Mouse (Mus musculus): Measurements from ENCODE around the gene Vps37c.
A peak's percentile ranks its signal among the peaks of the same experiment; 100 is the strongest.

Vps37c gene

DNA sequence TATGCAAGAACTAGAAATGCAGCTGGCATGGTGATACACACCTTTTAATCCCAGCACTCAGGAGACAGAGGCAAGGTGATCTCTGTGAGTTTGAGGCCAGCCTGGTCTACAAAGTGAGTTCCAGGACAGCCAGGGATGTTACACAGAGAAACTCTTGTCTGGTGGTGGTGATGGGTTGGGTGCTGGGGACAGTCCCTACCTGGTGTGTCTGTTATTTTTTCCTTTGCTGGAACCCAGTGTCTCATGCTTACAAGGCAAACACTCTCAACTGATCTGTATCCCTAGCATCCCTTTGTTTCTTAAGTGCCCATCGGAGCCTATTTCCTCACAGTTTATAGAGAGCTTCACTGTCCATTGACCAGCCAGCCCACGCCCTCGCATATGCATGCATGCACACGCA lies 51.4 kb downstream of the Vps37c start:
- DNase-seq (ENCODE audit: low read depth in 1 of 2, low spot score in 2 of 2), result no peak

DNA sequence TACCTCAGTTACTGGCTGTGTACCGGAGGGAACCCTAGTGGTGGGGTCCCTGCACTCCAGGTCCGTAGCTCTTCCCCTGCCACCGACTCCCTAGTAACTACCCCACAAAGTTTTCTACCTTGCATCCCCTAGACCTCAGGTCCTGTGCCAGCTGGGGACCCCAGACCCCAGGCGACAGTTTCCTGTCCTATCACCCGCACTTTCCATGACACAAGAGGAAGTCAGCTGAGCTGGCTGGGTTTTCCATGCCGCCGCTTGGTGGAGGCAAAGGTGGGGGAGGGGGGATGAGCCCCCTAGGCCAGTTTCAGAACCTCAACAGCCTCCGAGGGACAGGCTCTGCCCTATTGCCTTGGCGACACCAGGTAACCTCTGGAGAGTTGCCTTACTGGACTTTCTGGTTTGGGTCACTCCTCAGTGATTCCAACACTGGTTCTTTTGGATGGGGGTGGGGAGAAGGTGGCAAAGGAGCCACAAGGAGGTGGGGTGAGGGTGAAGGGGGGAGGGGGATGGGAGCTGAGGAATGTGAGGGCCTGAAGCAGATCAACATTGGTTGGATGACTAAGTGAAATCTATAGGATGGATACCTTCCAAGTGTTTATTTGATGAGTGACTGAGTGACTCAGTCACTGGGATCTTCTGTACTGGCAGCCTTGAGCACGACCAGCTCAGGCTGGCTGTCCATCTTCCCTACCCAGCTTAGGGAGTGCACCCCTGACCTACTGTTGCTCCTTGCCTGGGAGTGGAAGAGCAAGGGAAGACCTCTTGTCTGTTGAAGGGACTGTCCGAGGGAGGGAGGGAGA lies 52.3 kb downstream of the Vps37c start:
- DNase-seq (ENCODE audit: low read depth in 1 of 2, low spot score in 2 of 2), result no peak

DNA sequence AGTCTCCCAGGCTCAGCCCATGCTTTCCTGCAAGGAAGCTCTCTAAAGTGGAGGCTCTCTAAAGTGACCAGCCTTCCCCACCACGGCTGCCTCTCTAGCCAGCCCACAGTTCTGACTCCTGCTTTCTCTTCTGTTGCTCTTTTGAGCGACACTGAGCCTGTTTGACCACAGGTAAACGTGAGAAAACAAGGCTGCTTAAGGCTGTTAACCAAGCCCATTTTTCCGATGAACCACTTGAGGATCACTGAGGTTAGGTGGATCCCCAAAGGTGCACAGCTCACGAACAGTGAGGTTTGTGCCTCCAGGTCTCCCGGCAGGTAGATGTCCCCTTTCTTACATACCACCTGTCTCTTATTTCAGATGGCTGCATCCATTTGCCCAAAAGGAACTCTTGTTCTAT lies 53.6 kb downstream of the Vps37c start:
- DNase-seq (ENCODE audit: low read depth in 1 of 2, low spot score in 2 of 2), result no peak

DNA sequence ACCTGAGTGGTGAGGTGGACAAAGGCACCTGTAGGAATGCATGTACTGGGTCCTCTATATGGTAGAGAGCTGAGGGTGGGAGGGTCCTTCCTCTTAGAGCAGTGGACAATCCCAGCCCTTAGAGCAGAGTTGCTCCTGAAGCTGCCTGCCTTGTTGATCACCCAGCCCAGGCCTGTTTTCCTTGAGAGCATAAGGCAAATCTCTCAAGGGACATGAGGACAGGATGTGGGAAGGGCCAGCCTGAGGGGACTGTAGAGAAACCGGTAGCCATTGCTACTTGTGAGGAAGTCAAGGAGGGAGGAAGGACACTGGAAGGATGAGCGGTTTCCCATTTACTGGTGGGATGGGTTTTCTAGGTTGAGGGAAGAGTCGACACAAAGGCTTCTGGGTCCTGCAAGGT lies 54.0 kb downstream of the Vps37c start:
- DNase-seq (ENCODE audit: low read depth in 1 of 2, low spot score in 2 of 2), result no peak

DNA sequence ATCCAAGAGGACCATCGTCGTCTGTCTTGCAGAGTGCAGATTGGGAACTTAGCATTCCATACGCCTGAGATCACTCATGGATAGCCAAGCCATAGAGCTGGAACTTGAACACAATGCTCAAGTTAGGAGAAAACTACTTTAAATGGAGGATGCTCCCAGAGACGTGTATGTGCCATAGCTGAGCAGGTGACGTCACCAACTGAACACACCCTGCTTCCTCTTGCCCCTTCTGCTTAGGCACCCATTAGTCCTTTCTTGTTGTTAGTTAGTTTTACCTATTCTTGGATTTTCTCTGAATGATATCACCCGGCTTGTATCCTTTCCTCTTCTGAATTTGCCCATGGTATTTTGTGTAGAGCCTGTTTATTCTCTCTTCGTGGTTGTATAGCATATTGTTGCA lies 58.6 kb downstream of the Vps37c start:
- no peak for DNase-seq (ENCODE audit: low read depth in 1 of 2, low spot score in 2 of 2)

DNA sequence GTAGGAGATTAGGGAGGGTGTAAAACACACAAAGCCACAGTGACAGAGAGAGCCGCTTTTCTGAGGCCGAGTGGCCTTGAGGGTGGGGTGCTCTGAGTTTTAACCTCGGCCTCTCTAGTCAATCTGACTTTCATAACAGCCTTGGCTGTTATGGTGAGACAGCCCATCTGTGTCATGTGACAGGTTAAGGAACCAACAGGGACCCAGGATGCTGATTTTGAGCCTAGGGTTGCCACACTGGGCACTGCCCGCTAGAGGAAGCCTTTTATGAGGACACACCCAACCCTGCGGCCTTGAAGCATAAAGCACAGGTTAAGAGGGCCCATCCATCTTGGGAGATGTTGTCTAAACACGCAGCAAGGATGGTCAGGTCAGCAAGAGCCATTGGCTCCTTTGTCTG lies 59.2 kb downstream of the Vps37c start:
- DNase-seq (ENCODE audit: low read depth in 1 of 2, low spot score in 2 of 2), result peak; percentile 40 to 54

DNA sequence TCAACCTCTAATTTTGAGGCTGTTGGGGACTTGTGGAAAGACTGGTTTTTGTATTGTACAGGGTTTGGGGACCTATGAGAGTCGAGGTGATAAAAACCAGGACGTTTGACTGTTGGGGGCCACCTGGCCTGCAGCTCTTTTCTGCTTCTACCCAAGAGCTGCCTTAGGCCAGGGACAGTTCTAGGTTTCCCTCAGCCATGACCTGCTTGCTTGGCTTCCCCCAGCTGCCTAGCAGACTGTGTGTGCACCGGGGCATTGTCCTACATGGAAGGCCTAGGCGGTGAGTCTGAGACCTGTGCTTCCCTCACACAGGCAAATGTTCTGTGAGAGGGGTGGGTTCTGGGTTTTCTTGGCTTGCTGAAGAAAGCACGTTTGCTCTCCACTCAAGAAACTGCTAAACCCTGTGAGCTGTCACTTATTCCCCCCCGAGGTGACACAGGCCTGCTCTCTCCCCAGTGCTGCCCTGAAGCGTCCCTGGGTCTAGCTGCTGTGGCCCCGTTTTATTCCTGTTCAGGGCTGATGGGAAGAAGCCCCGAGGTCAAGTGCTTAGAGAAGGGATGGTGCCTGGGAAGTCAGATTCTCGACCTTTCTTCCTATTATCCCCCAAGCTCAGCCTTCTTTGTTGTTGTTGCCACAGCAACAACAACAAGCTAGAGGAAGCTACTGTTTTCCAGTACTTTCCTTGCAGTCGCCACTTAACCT lies 60.0 kb downstream of the Vps37c start:
- no peak for DNase-seq (ENCODE audit: low read depth in 1 of 2, low spot score in 2 of 2)

DNA sequence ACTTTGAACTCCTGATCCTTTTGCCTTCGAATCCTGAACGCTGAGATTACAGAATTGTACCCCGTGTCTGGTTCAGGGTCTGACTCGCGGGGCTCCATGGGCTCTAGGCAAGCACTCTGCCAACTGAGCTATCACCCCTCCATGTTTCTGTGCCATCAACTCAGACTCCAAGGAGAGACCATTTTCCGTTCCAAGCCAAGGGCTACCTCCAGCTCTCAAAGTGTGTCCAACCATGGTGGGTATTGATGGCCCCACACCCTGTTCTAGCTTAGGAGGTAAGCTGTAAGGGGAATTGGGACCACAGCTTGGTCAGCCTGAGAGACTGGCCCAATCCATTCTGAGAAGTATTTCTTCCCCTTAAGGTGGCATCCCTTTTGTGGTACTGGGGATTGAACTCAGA lies 60.8 kb downstream of the Vps37c start:
- no peak for DNase-seq (ENCODE audit: low read depth in 1 of 2, low spot score in 2 of 2)

DNA sequence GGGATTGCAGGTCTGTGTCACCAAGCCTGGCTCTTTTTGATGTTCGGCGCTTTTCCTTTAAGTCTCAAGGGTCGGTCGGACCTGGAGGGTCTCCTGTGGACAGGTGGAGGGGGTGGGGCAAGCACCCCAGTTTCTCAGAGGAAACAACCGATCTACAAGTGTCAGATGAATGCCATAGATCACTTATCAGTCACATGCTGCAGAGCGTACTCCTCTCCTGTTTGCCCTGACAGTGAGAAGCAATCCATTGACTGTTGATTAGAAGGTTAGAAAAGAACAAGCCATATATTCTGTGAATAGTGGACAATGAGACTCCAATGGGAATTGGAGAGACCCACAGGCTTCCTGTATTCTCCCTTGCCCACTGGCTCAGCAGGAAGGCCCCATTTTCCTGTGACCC lies 61.6 kb downstream of the Vps37c start:
- DNase-seq (ENCODE audit: low read depth in 1 of 2, low spot score in 2 of 2), result no peak

DNA sequence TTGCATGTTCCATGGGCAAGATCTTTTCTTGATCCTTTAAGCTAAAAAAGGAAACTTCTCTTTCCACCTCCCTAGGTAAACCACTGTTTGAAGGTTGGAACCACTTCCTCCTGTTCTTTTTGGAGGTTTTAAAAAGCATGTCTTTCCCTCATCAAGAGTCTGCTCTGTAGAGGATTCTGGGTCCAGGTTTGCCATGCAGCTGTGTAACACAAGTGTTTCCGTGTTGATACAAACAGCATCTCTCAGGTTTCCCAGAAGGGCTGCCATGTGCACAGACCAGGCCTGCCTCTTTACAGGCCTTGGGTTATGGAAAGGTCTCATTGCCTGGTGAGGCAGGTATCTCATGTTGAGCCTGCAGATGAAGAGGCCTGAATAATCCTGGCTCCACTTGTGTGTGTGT lies 63.1 kb downstream of the Vps37c start:
- DNase-seq (ENCODE audit: low read depth in 1 of 2, low spot score in 2 of 2), result no peak

DNA sequence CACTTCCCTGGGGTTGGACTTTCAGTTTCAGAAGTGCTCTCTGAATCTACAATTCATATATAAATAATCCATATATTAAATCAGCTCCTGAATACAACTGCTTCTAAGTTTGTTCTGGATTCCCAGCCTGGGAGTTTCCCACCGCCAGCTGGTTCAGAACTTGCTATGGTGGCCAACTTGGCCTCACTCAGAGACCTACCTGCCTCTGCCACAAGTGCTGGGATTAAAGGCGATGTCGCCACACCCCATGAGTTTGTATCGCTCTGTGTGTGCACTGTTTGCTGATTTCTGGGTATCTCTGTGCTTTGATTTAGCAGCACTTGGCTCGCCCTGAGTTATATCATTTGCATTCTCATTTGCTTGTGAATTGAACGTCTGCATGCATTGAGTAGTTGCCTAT lies 63.6 kb downstream of the Vps37c start:
- DNase-seq (ENCODE audit: low read depth in 1 of 2, low spot score in 2 of 2), result no peak

DNA sequence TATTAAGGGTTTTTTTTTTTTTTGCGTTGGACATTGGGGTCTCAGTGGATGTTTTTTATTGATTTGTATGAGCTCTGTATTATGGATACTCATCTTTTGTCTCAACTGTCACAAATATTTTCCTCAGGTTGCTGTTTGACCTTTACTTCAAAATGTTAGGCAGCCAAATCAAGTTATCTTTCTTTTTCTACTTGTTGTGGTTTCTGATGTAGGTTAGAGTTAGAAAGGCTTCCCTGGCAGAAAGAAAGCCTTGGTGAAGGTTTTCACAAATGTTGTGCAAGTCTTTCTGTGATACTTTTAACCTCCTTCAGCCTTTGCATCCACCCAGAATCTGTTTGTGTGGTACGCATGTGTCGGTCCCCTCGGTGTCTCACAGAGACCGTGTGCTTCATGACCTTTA lies 64.1 kb downstream of the Vps37c start:
- DNase-seq (ENCODE audit: low read depth in 1 of 2, low spot score in 2 of 2), result no peak

DNA sequence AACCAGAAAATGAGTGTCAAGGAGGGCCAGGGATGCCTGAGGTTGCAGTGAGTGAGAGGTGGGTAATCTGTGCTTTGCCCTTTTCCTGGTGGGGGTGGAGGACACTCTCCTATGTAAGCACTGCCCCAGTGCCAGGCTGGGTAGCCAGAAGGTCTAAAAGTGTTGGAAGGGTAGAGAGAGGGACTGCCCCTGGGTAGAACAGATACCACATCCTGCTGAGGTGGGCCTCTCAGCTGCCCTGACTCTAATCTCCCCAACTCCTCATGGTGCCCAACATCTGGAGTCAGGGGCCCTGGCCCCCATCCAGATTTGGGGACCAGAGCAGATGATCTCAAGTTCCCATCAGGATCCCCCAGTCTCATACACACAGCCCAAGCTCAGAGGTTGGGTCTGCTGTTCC lies 68.6 kb downstream of the Vps37c start:
- no peak for DNase-seq (ENCODE audit: low read depth in 1 of 2, low spot score in 2 of 2)

DNA sequence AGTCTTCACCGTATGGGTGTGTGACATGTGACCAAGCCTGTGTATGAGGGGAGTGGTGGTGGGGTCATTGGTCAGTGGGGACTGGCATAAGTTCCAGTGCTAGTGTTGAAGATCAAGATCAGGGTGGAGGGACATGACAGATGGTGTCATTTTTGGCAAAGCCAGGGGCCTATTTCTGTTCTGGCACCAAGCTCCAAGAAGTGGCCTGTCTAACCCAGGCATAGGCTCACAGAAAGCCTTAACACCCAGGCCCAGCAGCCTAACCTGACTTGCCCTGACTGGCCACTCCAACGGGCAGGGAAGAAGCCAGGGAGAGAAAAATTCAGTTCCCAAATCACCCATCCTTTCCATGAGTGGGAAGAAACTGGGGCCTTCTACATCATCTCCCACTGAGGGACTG lies 69.0 kb downstream of the Vps37c start:
- no peak for DNase-seq (ENCODE audit: low read depth in 1 of 2, low spot score in 2 of 2)

DNA sequence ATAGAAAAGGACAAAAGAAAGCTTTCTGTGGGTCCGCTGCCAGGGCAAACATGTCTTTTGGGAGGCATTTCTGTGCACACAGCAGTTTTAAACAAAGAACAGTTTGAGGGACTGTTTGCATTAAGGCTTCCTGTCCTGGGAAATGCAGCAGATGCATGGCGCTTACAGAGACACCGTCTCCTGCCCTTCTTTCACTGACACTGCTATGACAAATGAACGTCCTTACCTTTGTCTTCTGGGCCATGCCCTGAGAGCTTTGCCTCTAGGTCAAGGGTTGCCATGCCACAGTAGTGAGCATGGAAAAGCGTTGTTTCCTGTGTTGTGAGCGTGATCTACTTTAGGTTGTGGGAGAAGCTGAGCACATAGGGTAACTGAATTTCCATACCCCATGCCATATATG lies 70.2 kb downstream of the Vps37c start:
- DNase-seq (ENCODE audit: low read depth in 1 of 2, low spot score in 2 of 2), result no peak

DNA sequence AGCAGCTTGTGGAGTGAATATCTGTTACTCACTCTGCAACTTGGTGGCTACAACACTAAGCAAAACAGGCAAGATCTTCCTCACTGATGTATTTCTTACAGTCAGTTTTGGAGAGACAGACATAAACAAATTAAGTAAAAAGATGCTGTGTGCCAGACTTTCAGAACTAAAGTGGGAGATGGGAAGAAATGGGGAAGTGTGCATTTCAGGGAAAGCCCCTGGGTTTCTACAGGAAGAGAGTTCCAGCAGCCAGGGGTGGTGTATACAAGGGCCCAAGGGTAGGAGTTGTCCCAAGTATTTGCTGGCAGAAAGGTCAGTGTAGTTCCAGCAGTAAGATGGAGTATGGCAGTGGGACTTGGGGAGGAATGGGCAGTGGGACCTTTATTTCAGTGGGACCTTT lies 71.0 kb downstream of the Vps37c start:
- no peak for DNase-seq (ENCODE audit: low read depth in 1 of 2, low spot score in 2 of 2)

DNA sequence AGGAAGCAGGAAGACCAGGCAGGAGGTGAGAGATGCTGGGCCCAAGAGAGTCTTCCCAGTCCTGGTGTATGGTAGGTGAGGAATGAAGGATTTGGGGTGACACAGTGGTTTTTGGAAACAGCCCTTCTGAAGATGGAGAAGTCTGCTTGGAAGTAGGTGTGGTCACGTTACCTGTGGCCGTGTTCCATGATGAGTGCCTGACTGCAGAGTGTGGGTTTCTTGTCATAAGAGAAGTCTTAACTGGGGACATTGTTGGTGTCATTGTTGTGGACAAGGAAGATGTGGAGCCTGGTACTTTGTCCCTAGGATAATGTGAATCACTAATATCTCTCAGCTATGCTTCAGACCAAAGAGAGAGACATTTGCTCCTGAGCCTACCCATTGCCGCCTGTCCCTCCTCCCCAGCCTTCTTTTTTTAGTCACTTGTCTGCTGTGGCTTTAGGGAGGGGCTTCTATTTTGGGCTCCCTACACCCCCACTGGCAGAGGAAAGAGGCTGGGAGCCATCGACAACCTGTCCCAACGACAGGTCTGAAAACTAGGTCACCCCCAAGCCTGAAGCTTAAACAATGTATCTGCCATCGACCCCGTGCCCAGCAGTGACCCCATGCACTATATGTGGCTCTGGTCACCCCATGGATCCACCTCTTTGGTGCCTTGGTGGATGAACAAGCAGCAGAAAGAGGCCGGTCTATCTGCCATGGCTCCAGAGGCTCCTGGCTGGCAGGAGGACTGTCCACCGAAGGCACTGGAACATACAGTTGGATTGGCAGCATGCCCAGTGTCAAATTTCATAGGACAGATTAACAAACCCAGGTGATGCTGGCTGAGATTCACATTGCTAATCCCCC lies 71.7 kb downstream of the Vps37c start:
- DNase-seq (ENCODE audit: low read depth in 1 of 2, low spot score in 2 of 2), result no peak

DNA sequence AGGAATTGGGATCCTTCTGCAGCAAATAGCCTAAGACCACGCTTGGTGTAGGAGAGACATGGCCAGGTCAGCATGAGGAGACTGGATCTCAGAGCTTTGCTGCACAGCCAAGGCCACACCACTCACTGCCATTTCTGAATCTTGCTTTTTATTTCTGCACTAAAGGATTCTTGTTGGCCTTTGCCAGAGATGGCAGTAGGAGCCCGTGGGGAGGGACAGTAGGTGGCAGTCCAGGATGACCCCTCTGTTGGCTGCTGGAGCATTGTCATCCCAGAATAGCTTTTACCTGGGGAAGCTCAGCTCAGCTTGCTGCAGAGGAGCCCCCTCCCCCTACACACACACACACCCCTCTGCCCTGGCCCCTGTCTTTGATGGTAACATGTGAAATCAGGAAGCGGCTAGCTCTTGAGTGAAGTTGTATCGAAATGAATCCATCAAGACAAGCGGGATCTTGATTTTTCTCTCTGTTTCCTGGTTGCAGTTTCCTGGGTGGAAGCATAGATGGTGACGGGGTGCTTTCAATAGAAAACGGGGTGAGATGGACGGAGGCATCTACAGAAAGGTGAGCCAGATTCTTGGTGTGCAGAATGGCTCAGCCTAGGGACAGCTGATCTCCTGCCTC lies 73.4 kb downstream of the Vps37c start:
- DNase-seq (ENCODE audit: low read depth in 1 of 2, low spot score in 2 of 2), result no peak

DNA sequence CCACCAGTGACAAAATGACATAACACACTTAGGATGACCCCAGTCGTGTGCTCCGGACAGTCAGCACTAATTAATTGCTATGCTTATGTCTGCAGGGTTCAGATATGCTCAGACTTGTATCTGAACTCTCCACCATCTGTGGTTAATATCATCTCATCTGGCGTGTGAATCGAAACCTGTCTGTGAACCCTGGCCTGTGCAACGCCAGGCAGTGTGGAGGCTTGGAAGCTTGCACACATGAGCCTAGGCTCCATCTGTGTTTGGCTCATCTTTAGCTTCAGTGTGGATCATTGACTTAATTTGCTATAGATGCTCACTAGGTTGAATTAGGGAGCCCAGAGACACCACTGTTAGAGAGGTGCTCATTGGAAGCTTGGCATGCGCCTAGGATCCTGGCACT lies 73.9 kb downstream of the Vps37c start:
- DNase-seq (ENCODE audit: low read depth in 1 of 2, low spot score in 2 of 2), result no peak

DNA sequence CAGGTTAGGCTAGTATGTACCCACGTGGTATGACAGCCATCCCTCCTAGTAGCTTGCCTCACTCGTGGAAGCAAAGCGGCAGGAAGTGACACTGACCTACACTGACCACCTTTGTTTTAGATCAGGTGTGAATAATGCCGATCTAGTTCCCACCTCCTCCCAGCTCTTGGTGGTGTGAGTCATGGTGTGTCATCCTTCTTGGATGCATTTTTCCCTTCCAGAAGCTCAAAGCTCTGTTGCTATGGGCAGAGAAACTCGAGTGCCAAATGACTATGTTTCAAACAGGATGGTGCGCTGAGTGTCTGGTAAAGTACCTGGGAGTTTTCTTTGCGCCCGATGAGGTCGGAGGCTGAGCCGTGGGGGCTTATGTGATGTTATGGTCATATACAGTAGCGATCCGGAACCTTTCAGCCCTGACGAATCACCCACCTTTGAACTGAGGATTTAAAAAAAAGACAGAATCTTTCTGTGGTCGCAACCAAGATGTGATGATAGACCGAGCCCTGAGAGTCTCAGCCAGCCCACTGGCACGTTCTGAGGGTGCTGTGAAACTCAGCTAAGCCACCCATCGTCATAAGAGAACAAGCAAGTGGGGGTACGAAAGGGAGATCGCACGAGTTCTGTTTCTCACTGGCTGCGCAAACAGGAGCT lies 75.0 kb downstream of the Vps37c start:
- no peak for DNase-seq (ENCODE audit: low read depth in 1 of 2, low spot score in 2 of 2)
